Mouse (Mus musculus): ENCODE results near the gene Fam208b. TPM values are rescaled to one million over a fixed set of nuclear protein-coding genes. Genes with fewer than 3 reads are reported as not detected.
"Not testable (repeated sequence)": the region's sequence is repeated elsewhere in the genome, so short reads cannot be mapped to it uniquely, and the experiment has no call there.

Gene Fam208b
- total RNA-seq, 2 experiments from 2014 or later, result 24.3 TPM

DNA sequence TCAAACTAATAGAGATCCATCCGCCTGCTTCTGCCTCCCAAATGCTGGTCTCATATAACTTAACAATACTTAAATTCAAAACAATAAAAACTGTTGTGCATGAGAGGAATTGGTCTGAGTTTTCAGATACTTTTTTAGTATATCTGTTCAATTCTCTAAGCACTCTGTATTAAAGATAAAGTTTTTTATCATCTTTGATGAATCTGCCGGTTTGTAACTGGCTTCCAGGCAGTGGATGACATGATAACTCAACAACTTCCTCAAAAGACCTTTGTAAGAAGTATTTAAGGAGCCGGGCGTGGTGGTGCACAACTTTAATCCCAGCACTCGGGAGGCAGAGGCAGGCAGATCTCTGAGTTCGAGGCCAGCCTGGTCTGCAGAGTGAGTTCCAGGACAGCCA is 14.7 kb downstream of the Fam208b start:
- intact Hi-C loops (cut with DNase I), result no loop called here

DNA sequence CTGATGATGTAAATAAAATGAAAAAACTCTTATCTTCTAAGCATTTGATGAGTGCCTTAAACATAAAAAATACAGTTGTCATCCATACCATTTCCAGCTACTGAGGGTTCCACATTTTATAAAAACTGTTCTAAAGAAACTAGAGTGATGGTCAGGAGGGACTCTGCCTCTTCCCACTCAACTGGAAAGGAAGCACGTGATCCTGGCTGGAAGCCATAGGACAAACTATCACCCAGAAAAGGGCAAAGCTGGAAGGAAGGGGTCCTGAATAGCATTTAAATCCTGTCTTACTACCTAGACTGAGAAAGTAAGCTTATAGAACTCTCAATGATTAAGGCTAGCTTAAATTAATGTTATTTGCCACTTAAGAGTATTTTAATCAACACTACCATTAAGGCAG is 16.6 kb downstream of the Fam208b start:
- no peak for DNase-seq (ENCODE audit: low spot score in 2 of 2)
- intact Hi-C loops (cut with DNase I), result no loop called here

More for the DNA sequence above, 14.7 kb downstream of the Fam208b start:
- DNase-seq (ENCODE audit: low spot score in 2 of 2), result no peak

DNA sequence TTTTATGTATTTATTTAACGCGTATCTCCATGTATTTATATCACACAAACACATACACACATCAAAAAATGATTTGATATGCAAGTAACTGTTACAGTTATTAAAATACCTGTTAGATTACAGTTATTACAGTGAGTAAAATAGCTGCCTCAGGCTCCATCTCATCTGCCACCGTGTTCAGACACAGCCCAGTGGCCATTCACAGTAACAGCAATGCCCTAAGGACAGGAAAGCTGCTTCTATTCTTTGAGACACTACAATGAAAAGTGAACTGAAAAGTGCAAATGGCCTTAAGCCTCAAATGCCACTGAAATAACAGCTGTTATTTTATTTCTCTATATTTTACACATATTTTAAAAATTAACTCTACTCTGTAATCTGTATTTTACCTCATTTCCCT is 20.1 kb downstream of the Fam208b start:
- no peak for DNase-seq (ENCODE audit: low spot score in 2 of 2)
- intact Hi-C loops (cut with DNase I), result no loop called here

DNA sequence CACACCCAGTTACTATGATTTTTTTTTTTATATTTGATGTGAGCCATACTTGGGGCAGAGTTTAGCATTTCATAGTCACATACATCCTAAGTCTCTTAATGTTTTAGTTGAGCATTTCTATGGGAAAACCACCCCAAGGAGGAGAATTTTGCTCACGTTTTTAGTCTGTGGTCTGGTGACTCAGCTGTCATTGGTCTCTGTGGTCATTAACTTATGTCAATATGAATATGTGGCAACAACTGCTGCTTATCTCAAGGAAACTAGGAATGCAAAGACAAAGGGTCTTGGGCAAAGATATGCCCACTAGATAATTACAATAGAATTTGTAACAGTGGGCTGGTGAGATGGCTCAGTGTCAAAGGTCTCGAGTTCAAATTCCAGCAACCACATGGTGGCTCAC is 47.0 kb downstream of the Fam208b start:
- intact Hi-C loops (cut with DNase I), result no loop called here
- no peak for DNase-seq (ENCODE audit: low spot score in 2 of 2)

DNA sequence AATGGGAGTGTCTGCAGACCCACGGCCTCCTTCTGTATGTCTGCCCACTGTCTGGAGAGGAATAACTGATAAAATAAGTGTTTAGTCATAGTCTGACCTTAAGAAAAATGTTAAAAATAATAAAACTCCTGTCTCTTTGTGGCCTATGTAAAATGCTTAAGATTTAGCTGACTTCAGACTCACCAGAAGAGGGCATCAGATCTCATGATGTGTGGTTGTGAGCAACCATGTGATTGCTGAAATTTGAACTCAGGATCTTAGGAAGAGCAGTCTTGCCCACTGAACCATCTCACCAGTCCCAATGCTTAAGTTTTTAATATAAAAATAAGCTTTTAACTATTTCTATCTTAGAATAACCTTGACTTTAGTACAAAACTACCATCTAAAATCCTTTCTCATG is 47.8 kb downstream of the Fam208b start:
- intact Hi-C loops (cut with DNase I), result no loop called here
- DNase-seq (ENCODE audit: low spot score in 2 of 2), result no peak

DNA sequence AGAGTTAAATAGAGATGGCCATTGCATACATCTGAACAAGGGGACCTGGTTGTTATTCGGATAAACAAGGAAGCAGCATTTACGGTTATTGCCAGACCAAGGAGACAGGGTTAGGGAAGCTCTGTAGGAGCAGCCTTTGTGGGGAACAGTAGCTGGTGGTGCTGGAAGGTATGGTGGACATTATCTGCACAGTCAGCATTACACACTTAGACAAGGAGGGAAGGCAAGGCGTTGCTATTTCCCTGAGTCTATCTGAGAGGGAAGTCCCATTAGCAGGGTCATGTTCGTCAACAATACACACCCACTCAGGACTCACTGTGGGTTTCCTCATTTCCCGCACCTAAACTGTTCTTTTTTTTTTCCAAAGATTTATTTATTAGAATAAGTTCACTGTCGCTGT is 63.1 kb downstream of the Fam208b start:
- no peak for DNase-seq (ENCODE audit: low spot score in 2 of 2)
- intact Hi-C loops (cut with DNase I), result no loop called here

DNA sequence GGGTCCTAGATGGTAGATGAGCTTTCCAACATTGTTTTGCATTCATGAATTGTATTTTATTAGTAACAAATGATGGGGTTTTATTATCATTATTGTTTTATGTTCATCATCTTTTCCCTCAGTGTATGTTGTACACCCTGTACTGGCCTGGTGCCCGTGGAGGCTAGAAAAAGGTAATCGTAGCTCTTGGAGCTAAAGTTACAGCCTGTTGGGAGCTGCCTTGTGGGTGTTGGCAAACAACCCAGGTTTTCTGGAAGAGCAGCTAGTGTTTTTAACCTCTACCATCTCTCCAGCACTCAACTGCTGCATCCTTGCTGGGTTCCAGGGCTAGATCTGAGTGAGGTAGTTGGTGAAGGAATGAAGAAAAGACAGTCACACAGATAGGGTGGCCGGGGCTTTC is 63.5 kb downstream of the Fam208b start:
- no peak for DNase-seq (ENCODE audit: low spot score in 2 of 2)
- intact Hi-C loops (cut with DNase I), result no loop called here

DNA sequence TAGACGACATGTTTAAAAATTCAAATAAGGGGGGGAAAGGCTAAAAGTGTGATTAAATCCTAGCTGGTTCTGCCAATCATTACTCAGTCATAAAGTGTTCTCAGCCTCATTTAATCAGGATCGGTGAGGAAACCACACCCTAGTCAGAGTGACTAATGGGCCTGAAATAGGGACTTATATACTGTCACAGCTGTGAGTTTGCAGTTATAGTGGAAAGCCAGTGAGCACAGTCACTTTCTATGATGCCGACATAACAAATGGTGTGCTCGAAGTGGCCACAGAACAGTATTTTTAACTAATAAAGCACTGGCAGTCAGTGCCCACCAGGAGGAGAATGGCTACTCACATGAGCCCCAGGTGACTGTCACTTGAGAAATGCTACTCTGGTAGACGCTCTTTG is 66.0 kb downstream of the Fam208b start:
- no peak for DNase-seq (ENCODE audit: low spot score in 2 of 2)
- intact Hi-C loops (cut with DNase I), result no loop called here

DNA sequence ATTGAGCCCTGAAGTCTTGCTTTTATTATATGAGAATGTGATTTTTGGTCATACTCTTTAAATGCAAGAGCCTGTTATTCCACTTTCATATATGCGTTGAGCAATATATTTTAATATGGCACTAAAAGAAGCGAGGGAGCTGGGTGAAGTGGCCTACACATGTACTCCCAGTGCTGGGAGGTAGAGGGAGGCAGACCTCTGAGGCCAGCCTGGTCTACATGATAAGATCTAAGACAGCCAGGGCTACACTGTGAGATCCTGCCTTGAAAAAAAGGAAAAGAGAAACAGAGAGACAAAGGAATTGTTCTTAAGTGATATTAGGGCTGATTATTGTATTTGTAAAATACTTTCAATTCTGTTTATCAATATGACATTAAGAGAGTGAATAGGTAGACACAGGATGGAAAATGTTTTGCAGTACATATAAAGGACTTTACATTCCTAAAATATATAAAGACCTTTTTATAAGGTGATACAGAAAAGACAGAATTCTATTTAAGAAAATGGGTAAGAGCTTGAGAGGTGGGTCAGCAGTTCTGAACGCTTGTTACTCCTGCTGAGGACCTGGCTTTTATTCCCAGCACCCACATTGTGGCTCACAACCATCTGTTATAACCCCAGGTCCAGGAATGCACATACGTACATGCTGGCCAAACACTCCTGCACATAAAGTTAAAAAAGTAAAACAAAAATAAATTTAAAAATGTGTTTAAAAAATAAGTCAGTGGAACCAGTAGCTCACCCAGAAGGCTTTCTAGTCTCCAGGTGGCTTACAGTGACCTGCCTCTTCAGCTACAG is 66.6 kb downstream of the Fam208b start:
- intact Hi-C loops (cut with DNase I), result no loop called here
- no peak for DNase-seq (ENCODE audit: low spot score in 2 of 2)

DNA sequence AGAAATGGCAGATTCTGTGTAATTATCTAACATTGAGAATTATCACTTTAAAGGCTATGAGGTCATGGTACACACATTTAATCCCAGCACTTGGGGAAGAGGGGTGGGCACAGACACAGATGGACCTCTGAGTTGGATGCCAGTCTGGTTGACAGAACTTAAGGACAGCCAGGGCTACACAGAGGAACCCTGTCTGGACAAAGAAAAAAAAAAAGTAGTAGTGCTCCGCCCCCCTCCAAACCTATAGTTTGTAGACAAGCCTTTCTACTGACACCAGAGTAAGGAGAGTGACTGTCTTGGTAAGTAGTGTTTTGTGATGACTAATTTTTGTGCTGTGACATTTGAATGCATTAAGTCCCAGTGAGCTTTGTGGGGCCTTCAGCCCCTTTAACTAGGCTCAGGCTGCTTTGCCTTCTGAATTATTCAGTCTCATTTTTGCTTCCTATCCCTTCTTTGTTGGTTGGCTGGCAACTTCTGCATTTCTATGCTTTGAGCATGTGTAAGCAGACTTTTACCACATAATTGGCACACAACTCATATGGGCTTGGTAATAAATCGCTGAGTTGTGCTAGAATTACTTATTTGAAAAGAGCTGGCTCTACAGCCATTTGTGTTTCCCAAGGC is 69.6 kb downstream of the Fam208b start:
- intact Hi-C loops (cut with DNase I), result no loop called here
- DNase-seq (ENCODE audit: low spot score in 2 of 2), result no peak

DNA sequence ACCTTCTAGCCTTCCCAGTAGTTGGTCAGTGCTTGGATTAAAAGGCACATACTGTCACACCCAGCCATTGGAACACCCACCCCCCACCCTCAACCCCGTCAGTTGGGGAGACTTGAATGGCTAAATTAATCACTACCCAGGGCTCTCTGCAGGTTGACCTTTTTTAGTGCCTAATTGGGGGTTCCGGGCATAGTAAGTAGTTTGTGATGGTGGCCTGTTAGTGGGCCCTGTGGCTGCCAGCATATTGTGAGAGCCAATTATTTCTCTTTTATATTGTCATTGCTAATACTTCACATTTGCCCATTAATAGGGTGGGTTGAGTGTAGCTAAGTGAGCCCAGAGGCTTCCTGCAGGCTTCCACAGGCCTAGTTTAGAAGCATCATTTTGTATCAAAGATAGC is 70.7 kb downstream of the Fam208b start:
- no peak for DNase-seq (ENCODE audit: low spot score in 2 of 2)
- intact Hi-C loops (cut with DNase I), result no loop called here

DNA sequence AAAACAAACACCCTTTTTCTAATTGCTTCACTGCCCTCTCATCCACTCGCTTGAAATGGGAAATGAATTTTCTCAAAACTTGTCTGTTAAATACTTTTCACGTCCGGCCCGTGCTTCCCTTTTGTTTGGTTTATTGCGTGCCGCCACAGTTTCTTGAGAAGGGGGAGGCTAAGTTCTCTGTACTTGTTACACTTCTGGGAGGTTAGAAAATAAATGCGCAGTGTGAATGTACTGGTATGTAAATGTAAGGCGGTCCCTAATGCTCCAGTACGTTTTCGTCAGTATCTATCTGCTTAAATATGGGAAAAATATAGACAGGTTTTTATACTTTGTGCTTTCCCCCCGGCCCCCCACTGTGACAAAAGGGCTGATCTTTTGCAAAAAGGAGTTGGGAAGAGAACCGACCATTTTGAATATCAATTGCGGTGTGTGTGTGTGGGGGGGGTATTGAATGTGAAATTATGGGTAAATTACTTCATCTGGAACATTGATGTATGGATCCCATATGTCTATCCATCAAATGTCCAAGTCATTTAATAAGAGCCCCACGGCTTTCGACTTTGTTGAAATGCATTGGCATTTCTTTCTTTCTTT is 71.8 kb downstream of the Fam208b start:
- intact Hi-C loops (cut with DNase I), result no loop called here

DNA sequence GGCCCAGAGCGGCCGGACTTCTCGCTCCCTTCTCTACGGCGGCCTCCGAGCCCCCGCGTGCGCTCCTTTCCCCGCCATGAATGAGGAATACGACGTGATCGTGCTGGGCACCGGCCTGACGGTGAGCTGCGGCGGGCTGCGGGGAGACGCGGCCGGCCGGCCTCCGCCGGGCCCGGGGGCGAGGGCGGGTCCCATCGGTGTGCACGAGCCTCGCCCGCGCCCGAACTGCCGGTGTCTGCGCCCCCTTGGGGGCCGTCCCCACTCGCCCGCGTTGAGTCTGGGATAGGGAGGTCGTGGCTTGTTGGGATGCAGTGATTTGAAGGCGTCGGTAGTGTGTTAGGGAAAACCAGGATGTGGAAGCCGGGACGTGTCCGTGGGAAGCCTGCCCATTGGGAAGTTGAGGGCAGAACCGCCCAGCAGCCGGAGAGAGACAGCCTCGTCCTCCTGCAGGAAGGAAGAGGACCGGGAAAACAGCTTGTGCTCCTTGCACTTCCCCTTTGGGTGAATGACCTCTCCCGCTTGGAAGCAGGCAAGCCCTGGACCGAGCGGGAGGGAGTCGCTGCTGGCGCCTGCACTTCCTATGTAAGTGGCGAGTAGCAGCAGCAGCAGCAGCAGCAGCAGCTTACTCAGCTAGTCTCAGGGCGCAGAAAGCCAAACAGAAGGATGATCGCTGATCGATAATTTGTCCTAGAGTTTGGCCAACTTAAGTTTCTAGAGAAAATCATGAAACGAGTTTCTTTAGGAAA is 72.5 kb downstream of the Fam208b start:
- peak; percentile 62 to 76 for DNase-seq (ENCODE audit: low spot score in 2 of 2)
- intact Hi-C loops (cut with DNase I), result no loop called here

More for the DNA sequence above, 71.8 kb downstream of the Fam208b start:
- DNase-seq (ENCODE audit: low spot score in 2 of 2), result no peak

DNA sequence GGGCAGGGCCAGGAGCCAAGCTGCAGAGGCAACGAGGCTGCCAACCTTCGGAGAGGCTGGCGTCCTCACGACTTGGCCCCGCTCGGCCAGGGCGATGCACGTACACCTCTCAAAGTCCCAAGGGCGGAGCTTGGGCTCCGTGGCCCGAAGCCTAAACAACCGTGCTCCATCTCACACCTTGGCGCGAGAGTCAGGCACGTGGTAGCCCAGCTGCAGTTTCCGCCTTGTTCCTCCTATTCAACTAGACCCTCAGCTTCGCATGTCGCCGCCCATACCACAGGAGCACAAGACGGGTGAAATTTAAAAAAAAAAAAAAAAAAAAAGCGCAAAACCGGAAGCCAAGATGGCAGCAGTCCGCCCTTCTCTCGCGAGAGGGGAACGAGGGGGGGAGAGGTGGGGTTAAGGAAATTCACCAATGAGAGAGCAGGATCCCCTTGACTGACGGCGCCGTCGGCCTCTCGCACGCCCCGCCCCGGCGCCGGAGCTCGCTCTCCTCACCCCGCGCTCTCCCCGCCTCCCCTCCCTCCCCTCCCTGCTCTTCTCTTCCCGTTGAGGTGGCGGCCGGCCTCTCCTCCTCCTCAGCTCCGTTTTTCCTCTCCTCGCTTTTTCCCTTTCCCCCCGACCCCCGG is 73.2 kb downstream of the Fam208b start, which contains the start of gene Gdi2:
Gene Gdi2 (plus strand): TSS at position 470 of the 629 bp plus-strand sequence.
- intact Hi-C loops (cut with DNase I), result no loop called here
- peak; percentile 95 to 96 for DNase-seq (ENCODE audit: low spot score in 2 of 2)

DNA sequence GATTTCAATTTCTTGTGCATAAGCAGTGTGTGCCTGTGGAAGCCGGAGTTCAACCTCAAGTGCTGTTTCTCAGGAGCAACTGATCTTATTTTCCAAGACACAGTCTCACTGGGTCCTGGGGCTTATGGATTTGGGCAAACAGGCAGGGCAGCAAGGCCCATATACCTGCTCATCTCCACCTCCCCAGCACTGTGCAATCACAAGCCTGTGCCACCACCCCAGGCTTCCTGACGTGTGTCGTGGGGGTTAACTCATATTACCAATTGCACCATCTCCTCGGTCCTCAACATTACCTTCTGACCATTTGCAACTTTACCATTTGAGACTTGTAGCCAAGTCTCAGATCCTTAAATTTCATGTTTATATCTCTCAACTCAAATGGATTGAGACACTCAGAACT is 76.8 kb downstream of the Fam208b start:
- intact Hi-C loops (cut with DNase I), result no loop called here
- no peak for DNase-seq (ENCODE audit: low spot score in 2 of 2)

DNA sequence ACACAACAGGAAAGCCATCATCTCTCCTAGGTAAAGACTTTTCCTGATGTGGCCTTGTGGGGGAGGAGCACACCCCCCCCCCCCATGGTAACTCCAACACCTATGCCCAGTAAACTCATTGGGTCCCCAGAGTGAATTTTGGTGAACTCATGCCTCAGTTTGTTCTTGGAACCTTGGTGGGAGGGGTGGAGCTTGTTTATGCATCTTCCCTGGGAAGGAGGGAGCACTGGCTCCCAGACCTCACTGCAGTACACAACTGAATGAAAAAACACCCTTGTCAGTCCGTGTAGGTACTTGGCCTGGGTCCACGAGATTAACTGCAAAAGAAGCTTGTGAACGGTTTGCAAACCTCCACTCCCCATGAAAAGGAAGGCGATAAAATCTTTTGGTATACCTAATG is 78.5 kb downstream of the Fam208b start:
- no peak for DNase-seq (ENCODE audit: low spot score in 2 of 2)
- intact Hi-C loops (cut with DNase I), result no loop called here

DNA sequence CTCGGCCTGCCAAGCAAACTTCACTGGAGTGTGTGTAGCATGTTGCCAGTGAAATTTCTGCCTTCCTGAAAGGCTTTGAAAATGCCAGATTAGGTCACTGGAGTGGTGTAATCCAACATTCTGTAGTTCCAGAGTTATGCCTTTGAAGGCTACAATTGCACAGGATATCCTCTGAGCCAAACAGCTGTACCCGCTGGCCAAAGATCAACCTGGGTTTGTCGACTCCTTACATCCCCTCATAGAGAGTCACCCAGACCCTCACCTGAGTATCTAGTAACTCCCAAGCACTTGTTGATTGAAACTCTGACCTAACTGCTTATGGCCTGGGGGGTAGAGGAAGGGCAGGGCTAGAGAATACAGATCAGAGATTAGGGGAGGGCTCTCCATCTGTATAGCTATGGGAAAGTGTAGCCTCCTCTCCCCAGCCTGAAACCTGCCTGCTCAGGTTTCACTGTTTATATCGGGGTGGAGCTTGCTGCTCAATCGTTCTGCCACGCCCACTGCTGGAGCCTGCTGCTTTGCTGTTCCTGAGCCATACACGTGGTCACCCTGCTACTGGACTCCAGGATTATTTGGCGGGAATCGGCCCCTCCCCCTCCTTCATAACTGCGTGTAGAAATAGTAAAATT is 79.1 kb downstream of the Fam208b start:
- intact Hi-C loops (cut with DNase I), result no loop called here
- no peak for DNase-seq (ENCODE audit: low spot score in 2 of 2)

DNA sequence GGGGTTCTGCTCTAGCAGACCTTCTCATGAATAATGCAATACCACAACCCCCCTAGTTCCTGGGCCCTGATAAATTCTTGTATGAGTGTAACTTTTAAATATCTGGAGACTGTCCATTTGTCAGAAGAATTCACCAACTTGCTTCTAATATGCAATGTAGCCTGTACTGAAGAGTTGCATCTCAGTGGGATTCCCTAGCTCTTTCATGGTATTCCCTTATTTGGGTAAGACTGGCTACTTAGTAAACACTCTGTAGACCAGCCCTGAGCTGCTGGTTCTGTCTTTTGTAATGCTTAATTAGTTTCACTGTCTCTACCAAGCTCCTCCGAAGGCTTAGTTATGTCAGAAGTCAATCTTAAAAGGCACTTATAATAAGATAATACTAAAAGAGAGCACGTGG is 79.7 kb downstream of the Fam208b start:
- intact Hi-C loops (cut with DNase I); DNase-seq (ENCODE audit: low spot score in 2 of 2): not testable (repeated sequence)

DNA sequence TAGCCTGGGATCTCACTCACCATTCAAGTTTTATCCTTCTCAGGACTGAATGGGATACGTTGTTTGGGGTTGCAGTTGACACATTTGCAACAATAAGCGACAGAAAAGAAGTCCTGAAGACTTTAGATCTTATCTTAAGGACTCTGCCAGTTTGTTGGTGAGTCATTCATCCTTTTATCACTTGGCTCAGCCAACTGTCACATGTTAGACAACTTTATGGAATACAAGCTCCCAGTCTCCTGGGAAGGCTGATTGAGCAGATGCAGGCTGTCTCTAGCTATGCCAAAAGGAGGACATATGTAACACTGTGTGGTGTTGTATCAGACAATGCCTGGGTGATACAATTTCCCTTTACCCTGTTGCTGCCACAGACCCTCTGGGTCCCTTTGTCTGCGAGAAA is 80.5 kb downstream of the Fam208b start:
- peak in 1 of 2 experiments; percentile 14 for DNase-seq (ENCODE audit: low spot score in 2 of 2)
- intact Hi-C loops (cut with DNase I), result no loop called here

All from left cerebral cortex, postnatal 14 days (tissue).